Mouse (Mus musculus): ENCODE data around the gene Foxs1.

Gene Foxs1

DNA sequence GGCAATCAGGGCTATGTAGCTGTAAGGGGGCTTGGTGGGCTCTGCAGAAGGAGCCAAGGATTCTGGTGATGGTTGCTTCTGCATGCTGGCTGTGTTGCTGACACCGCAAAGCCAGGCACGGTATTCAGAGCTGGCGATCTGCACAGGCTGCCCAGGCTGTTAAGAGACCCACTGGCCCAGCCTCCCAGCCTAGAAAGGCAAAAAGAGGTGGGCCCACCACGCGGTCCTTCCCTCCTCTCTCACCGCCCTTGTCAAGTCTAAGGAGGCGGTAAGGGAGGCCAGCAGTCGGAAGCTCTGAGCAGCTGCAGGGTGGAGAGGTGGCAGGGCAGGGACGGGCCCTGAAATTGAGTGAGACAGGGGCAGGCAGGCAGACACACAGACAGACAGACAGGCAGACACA is at the start of gene Foxs1:
Foxs1 (minus strand) TSS at position 161 of the 400 bp plus-strand sequence.
- peak in 1 of 2 experiments; percentile 71 for DNase-seq (ENCODE audit: low spot score in 2 of 2)

DNA sequence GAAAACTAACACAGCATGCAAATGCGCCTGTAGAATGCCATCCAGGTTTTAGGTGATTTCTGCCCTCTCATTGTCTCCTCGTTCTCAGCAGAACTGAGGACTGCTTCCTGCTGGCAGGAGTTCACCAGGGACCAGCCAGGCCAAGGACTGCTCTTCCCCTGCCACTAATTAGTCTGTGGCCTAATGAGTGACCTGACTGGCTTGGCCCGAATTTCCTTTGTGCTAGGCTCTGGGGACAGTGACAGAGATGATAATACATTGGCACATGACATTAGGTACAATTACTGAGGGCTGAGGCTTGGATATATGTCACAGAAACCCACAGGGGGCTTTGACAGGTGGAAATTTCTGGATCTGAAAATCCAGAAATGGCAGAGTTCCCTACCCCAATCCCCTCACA is 44.0 kb upstream of the Foxs1 start:
- DNase-seq (ENCODE audit: low spot score in 2 of 2), result no peak

DNA sequence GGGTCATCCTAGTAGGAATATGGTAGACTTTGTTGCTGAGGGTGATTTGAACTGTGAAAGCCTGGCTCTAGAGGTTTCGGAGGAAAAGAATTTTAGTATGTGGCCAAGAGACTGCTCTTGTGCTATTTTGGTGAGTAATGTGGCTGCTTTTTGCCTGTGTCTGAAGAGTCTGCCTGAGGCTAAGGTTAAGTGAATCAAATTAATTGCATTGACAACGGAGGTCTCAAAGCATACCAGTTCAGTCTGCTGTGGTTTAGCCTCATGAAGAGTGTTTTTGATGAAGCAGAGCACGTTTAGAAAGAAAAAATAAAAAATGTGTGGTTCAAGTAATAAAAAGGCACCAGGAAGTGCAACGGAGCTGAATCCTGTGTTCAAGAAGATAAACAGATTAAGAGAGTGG is 32.5 kb upstream of the Foxs1 start:
- DNase-seq (ENCODE audit: low spot score in 2 of 2), result no peak

DNA sequence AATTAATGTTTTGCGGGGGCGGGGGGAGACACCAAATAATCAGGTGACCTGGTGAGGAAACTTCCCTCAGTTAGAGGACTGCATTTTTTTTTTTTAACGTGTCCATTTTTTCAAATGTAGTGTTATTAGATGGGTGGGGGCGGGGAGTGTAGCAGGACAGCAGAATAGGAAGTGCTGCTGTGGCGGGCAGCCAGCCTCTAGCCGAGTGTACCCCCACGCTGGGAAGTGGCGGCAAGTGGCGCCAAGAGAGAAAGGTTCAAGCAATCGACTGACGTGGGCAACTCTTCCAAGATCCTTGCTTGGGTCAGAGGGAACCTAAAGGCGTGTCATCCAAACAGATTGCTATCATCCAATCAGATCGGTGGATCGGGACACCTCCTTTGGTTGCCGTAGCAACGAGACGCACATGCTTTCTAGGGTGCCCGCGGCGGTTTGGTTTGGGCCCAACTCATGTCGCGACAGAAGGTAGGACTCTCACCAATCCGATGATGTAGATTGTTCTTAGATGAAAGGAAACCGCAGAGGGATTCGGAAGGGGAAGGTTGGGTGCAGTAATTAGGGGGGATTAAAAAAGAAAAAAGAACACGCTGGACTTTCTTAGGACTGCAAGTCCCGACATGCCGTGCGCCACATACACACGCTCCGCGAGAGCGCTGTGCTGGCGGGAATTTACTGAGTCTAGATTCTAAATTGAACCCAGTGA is 29.2 kb upstream of the Foxs1 start, which contains the start of gene Ttll9:
Ttll9 (plus strand) TSS at position 395 of the 703 bp plus-strand sequence.
- DNase-seq (ENCODE audit: low spot score in 2 of 2), result peak; percentile 55 to 74

DNA sequence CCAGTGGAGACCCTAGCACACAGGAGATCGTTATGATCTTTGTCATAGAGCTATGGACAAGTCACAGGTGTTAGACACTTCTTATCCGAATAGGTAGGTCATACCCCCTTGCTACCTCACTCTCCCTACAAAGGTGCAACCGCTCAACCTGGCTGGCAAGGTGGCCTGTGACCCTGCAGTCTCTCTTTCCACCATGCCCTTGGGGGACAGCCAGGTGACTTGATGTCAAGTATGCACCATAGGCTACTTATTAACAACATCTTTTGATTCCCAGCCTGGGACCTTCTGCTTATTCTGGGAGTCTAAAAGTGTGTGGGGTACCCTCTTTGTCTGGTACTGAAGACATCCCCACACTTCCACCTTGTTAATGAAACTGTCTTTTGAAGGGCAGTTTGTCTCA is 25.1 kb upstream of the Foxs1 start:
- DNase-seq (ENCODE audit: low spot score in 2 of 2), result no peak

DNA sequence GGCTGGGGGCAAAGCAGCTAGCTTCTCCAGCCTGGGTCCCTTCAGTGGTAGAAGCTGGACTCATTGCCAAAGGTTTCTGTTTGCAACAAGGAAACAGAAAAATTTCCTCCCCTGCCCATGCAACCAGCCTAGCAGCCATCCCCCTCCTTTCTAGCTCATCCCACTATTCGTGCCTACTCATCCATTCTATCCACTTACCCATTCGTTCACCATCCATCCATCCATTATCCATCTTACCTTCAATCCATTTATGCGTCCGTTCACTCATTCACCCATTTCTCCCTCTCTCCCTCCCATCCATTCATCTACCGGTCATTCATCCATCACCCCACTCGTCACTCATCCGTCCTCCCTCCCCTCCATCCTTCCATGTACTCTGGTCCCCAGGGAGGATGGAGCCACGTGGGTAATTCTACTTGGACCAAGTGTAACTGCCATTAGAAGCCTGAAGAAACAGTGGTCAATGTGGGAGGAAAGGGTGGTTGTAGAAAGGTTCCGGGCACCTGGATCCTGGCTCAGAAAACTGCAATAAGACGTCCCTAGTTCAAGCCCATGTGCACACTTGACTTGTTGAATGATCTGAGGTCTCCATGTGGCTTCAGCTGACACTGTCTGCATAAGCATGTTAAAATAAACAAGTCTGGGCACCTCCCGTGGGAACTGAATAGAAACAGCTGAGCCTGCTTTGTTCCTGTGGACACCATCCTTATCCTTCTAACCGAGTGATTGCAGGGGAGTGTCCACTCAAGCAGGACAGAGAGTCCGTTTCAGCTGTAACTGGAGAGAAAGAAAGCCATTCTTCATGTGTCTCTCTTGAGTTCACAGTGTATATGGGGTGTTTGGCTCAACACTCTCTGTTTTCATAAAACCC is 19.1 kb upstream of the Foxs1 start:
- DNase-seq (ENCODE audit: low spot score in 2 of 2), result no peak

DNA sequence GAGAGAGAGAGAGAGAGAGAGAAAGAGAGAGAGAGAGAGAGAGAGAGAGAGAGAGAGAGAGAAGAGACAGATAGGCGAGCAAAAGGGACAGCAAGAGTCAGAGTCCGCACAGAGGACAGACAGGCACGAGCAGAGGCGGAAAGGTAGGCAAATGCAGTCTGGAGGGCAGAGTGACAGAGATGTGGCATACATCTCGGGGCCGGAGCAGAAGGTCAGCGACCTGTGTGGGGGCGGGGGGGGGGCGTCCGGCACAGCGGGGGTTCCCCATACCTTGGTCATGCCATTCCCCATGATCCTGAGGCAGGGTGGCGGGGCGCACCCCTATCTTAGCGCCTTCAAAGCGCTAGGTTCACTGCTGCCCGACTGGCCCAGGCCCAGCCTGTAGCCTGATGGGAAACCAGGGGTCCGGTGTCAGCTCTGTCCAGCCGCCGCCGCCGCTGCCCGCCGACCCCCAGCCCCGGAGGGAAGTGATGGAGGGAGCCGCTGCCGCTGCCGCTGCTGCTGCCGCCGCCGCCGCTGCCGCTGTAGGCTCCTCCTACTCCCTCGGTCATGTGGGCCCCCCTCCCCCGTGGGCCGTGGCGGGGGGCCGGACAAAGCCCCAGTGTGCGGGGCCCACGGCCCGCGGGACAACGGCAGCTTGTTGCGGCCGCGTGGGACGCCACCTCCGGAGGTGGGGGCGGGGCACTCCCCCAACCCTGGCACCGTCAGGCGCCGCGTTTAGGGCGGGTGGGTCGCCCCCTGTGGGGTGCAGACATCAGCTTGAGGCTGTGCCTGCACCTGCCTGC is 18.2 kb upstream of the Foxs1 start, which contains the start of gene Dusp15:
Dusp15 (minus strand) TSS at position 634 of the 785 bp plus-strand sequence.
- no peak for DNase-seq (ENCODE audit: low spot score in 2 of 2)

DNA sequence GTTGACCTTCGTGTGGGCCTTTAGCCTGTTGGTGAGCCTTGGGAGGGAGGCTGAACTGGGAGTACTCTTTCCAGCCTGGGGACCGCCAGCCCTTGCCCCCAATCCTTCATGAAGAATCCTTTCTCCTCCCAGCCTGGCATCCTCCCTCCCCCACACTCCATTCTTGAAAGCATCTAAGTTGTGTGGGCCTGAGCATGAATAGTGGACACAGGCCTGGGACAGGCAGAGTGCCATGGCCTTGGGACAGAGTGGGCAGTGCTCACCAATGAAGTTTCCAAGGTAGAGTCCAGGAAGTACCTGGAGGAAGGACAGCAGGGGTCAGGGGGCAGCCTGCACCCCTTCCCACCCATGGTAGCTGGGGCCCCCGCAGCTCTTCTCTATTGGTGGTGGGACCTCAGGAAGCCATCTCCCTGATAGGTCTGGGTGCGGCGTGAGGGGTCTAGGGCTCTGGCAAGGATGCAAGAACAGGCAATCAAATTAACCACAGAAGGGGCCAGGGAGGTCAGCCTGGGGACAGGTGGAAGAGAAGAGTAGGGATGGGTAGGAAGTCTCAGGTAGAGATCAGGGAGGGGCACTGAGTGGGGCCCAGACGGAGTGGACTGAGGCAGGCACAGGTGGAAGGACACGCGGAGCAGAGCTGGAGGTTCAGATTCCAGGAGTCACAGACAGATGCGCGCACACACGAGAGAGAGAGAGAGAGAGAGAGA is 17.5 kb upstream of the Foxs1 start:
- no peak for DNase-seq (ENCODE audit: low spot score in 2 of 2)

DNA sequence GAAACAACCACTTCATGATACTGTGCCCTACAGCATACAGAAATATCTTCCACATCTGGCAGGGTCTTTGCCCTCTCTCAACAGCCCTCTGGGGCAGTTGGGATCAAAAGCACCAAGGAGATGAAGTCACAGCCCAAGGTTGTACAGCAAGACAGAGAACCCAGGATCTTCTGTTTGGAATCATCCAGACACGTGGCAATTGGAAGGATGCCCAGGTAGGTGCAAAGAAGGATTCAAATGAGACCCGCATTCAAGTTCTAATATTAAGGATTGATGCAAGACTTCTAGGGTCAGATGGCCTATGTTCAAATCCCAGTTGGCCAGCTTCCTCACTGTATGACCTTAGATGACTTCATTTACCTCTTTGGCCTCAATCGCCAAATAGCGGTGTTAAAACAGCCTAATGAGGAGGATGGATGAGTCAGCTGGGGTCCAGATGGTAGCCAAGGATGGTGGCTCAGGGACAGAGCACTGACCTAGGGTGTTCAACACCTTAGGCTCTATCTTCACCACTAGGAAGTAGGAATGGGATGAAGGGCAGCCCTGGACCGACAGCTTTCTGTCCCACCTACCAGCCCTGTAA is 15.5 kb upstream of the Foxs1 start:
- no peak for DNase-seq (ENCODE audit: low spot score in 2 of 2)

DNA sequence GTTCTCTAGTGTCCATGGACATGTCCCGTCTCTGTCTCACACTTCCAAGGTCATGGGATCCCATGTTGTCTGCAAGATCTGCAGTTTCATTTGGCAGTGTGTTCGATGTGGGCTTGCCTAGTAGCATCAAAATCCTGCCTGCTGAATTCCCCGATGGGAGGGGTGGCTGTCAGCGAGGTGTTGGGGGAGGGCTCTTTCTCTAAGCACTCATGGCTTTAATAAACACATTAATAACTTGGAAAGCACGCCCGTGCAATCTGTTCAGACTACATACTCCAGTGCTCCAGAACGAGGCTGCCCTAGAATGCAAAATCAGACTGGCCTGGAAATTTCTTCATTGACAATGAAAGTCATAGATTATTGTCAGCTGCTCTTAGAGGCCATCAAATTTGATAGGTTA is 14.1 kb upstream of the Foxs1 start:
- DNase-seq (ENCODE audit: low spot score in 2 of 2), result no peak

DNA sequence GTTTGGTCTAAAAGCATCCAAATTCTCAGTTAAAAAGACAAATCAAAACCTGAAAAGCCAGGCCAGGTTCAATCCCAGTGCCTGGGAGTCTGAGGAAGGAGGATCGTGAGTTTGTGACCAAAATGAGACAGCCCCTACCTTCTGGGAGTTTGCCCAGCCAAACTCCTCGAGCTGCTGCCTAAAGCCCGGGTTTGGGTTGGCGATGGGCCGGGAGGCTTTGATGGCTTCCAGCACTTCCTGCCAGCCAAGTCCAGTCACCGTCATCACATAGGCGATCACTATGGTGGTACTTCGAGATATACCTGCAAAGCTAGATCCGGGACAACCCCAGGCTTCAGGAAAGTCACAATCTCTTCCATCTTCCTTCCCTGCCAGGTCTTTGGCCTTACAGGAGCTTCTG is 11.0 kb upstream of the Foxs1 start:
- no peak for DNase-seq (ENCODE audit: low spot score in 2 of 2)

DNA sequence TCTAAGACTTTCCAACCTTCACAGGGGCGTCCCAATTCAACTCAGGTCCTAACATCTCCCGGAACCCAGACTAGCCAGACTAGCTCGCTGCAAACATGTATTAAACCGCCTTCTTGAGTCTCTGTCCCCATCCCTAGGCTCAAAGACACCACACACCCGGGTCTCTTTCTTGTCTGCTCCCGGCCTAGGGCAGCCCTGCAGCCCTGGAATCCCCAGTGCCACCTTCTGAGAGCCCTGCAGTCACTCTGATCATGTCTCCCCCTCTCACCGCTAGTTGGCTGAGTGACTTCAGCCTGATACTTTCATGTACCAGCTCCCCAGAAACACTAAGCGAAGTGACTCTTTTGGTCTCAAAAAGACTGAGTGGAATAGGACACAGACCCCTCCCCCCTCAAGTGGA is 10.6 kb upstream of the Foxs1 start:
- no peak for DNase-seq (ENCODE audit: low spot score in 2 of 2)

DNA sequence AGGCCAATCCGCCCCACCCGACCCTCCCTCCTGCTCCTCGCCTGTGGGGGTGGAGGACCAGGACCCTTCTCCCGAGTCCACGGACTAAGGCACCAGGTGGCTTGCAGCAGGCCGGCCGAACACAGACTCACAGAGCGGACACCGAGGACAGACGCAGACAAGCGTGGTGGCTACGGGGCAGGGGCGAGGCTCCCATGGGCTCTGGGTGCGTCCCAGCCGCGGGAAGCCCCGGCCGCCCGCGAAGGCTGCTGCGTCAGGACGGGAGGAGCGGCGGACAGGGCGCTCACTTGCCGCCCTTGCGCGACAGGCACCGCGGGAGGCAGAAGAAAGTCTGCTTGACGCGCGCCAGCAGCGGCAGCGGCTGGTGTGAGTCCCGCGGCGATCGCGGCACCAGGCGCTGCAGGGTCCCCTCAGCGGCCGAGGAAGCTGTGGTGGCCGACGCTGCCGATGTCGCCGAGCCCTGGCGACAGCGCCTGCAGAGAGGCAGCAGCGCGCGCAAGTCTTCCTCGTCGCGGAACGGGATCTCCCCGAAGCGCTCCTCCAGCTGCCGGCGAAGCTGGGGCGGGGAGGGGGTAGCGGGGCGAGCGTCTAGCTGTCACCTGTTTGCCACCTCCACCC is 10.0 kb upstream of the Foxs1 start:
- no peak for DNase-seq (ENCODE audit: low spot score in 2 of 2)

DNA sequence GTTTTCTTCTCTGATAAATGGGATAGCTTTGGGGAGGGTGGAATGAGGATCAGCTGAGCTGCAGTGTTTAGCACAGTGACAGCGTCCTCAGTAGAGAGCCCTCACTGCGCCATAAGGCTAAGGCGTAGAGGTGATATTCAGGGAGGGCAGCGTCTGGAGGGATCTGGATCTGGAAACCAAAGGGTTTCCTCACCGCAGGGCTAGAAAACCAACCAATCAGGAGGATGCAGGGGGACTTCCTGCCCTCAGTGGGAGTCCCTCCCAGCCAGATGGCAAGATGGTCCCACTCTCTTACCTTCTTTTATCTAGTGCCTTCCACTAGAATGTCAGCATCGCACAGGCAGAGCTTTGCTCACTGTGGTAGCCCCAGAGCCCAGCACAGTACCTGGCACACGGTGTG is 8.8 kb upstream of the Foxs1 start:
- no peak for DNase-seq (ENCODE audit: low spot score in 2 of 2)

DNA sequence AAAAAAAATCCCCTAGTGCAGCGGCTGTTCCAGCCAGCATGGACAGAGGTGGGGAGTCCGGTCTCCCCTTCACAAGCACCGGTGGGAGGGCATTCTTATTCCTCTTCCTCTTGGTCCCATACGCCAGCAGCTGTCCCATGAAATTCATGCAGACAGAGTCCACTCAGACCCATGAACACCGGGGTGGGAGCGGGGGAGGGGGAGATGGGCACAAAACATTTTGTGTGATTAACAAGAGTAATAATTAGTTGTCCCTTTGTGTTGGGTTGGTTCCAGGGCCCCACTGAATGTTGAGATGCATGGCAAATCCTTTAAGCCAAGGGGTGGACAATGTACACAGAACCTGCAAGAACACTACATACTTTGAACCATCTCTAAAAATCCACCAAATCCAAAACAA is 8.1 kb upstream of the Foxs1 start:
- no peak for DNase-seq (ENCODE audit: low spot score in 2 of 2)

DNA sequence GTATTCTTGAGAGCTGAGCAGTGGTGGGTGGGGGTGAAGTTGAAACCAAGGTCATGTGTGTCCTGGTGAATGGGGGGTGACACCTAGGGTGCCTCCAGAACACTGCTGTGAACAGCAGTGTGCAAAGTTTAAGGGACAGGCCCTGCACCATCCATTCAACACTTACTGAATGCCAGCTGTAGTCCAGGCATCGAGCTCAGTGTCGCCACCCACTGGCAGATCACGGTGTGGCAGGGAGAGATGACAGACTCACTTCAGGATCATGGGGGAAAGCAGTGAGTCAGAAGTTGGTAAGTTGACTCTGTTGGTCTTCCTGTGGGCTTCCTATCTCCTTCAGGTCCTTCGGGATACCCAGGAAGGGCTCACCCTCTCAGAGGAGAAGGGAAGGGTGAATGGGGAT is 6.8 kb upstream of the Foxs1 start:
- no peak for DNase-seq (ENCODE audit: low spot score in 2 of 2)

DNA sequence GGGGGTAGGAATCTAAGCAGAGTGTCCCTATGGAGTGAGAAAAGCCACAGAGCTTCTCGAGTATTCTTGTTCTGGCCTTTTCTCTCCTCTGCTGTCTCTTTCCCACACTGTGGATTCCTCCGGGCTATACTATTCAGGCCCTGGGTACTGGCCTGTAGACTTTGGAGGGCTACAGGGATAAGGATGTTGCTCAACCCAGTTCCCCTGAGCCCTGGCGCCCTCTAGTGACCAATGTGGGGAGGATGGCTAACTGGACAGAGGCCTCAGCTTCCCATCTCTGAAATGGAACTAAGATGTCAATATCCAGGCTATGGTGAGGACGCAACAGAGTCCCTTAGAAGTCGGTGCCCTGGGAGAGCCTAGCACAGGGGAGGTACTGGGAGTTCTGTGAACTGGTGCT is 606 bp upstream of the Foxs1 start:
- DNase-seq (ENCODE audit: low spot score in 2 of 2), result no peak

DNA sequence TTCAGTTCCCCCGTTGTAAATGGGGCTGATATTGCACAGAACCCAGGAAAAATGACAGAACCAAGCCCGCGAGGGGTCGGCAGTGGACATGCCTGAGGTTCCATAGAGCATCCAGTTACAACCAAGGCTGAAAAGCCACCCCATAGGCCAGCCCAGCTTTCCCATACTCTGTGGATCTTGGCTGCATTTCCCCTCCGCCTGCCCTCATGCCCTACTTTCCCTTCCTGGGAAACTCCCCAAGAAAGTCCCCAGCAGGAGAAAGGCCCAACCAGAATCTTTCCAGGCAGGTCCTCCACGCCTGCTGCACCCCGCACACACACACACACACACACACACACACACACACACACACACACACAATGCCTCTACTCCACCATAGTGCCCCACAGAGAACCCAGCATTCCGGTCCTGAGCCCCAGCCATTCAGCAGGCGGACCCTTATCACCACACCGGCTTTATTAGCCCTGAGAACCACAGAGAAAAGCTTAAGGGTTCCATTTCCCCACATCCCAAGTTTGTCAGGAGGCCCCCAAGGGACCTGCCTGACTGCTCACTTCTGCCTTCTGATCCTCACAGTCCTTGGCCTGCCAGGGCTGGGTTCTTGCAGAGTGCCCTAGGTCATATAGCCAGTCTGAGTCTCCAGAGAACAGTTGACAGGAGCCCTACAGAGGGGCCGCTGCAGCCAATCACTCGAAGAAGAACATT is 1.4 kb downstream of the Foxs1 start:
- DNase-seq (ENCODE audit: low spot score in 2 of 2), result no peak

DNA sequence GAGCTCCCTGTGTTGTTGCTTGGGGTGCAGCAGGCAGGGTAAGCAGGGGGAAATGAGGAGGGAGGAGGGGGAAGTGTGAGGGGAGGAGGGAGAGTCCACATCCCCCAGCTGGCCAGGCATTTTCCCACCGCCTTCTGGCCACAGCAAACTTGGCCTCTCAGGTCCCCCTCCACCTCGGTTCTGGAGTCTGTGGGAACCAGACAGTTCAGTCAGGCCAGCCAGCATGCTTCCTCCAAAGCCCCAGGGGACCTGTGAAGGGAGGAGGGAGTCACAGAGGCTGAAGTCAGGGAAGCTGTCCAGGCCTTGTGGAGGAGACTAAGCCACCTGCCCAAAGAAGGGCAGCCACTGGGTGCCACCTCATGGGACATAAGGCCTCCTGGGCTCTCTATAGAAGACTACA is 2.7 kb downstream of the Foxs1 start:
- DNase-seq (ENCODE audit: low spot score in 2 of 2), result no peak

DNA sequence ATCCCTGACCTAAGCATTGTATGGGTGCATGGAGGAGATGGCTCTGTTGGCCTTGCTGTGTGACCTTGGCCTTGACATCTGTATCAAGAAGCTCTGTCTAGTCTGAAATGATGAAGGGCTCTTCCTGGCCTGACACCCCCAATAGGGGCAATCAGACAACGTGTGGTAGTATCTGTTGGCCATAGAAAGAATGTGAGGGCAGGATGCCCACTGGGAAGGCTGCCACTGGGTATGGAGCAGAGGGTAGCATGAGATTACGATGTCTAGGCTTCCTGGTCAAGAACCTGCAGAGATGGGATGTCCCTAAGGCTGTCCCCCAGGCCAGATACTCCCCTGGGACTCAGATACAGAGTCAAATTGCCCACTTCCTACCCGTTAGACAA is 4.0 kb downstream of the Foxs1 start:
- no peak for DNase-seq (ENCODE audit: low spot score in 2 of 2)
